Mouse (Mus musculus): ENCODE data around the gene Gm20715. TPM values are rescaled to one million over a fixed set of nuclear protein-coding genes. Genes with fewer than 3 reads are reported as not detected.

Gm20715 gene
- polyA plus RNA-seq (2012; rRNA removed) = 0.03 and 0.06 TPM in 2 replicates
- not detected in 2 replicates for polyA plus RNA-seq (2014; fragmentation: Nextera tagmentation; extraction: Ambion mirVana)

DNA sequence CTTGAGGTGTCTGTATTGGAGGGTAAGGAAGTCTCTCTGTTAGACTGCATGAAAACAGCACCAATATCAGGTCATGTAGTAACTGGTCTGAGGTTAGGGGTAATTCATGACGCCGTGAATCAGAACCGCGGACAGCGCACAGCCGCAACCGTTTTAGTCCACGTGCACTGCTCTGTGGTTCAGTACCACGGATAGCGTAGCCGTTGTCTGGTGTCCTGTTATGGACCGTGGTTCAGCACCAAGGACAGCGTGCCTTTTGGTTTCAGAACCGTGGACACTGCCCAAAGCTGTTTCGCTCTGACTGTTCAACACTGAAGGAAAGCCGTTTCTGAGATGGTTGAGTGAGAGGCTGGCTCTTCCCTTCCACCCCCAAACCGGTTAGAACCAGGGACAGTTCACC, at the start of gene Gm20715:
TSS of gene Gm20715 (plus strand) at position 235 of the 400 bp plus-strand sequence.
- no peaks in the 10 kb centered on the region for H3K36me3 ChIP-seq (ENCODE audit: control insufficient read depth, insufficient read depth, low read length)
- peak; percentile 96 for ATAC-seq (ENCODE audit: low FRiP score, low read depth)
- H3K9me3 ChIP-seq (ENCODE audit: control insufficient read depth, low read length) = no peaks in the 10 kb centered on the region
- H3K27ac ChIP-seq (replicated peaks; ENCODE audit: low read depth, low read length) = no peak within 1 kb of the TSS
- peak; percentile 99 for DNase-seq (ENCODE audit: low spot score)
- under 1% methylated on average over 17 of the region's 17 CpGs for WGBS
- TF ChIP-seq POLR2A (IDR thresholded peaks at IDR 0.05; ENCODE audit: borderline replicate concordance, extremely low read depth, insufficient read depth, insufficient read length) = no peak
- H3K9ac ChIP-seq (ENCODE audit: low read depth, low read length, severe bottlenecking) = no peak within 1 kb of the TSS
- no peaks in the 10 kb centered on the region for H3K4me1 ChIP-seq (ENCODE audit: control insufficient read depth, insufficient read depth, low read length)
- no peak within 1 kb of the TSS for H3K4me3 ChIP-seq (replicated peaks; ENCODE audit: low read length)
- no peak within 1 kb of the TSS for H3K4me2 ChIP-seq (replicated peaks; ENCODE audit: low read depth, low read length, severe bottlenecking)
- no peaks in the 10 kb centered on the region for H3K27me3 ChIP-seq (ENCODE audit: control insufficient read depth, insufficient read depth, low read length)

- ATAC-seq (ENCODE audit: low FRiP score, low read depth) (no peak), DNase-seq (ENCODE audit: low spot score) (no peak)
- 12% methylated on average over 7 of the region's 9 CpGs for WGBS
- Histone ChIP-seq H3K9ac (ENCODE audit: low read depth, low read length, severe bottlenecking) (no peak overlapping the region; the same call in 1 of the 2 replicates), H3K4me1 (ENCODE audit: control insufficient read depth, insufficient read depth, low read length) (peaks cover 12% of the 10 kb centered on the region), H3K36me3 (ENCODE audit: control insufficient read depth, insufficient read depth, low read length) (no peaks in the 10 kb centered on the region), H3K9me3 (ENCODE audit: control insufficient read depth, low read length) (no peaks in the 10 kb centered on the region), H3K4me3 (replicated peaks; ENCODE audit: low read length) (no peak overlapping the region), H3K27me3 (ENCODE audit: control insufficient read depth, insufficient read depth, low read length) (no peaks in the 10 kb centered on the region), H3K4me2 (replicated peaks; ENCODE audit: low read depth, low read length, severe bottlenecking) (no peak overlapping the region), H3K27ac (replicated peaks; ENCODE audit: low read depth, low read length) (no peak overlapping the region)
- no peak for TF ChIP-seq POLR2A (IDR thresholded peaks at IDR 0.05; ENCODE audit: borderline replicate concordance, extremely low read depth, insufficient read depth, insufficient read length)
Observed at GRCm38 (mm10) chr7:6360477-6361060, 49.5 kb upstream of the Gm20715 start.

DNA sequence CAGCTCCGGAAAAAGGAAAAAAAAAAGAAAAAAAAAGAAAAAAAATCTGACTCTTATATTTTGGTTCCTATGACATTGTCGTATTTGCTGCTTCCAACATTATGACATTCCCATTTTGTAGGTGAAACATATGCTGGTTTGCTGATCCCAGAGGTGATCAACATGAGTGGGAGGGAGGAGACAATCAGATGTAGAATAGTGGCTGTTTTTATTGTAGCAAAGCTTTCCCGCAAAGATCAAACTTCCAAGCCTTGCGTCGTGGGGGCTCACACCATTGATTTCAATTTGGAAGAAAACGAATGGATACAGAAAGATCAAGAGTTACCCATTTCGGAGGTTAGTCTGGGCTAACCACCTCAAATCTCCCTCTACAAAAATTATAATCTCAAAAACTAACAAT, 48.3 kb upstream of the Gm20715 start:
- DNase-seq (ENCODE audit: low spot score) = no peak
- Histone ChIP-seq H3K36me3 (ENCODE audit: control insufficient read depth, insufficient read depth, low read length) (no peaks in the 10 kb centered on the region), H3K4me1 (ENCODE audit: control insufficient read depth, insufficient read depth, low read length) (peaks cover 12% of the 10 kb centered on the region), H3K4me2 (replicated peaks; ENCODE audit: low read depth, low read length, severe bottlenecking) (peak overlapping the region; percentile 73), H3K27ac (replicated peaks; ENCODE audit: low read depth, low read length) (peak overlapping the region; percentile 78), H3K4me3 (replicated peaks; ENCODE audit: low read length) (peak overlapping the region; percentile 48), H3K27me3 (ENCODE audit: control insufficient read depth, insufficient read depth, low read length) (no peaks in the 10 kb centered on the region), H3K9ac (ENCODE audit: low read depth, low read length, severe bottlenecking) (peak overlapping the region; percentile 49), H3K9me3 (ENCODE audit: control insufficient read depth, low read length) (no peaks in the 10 kb centered on the region)
- 25% methylated on average over 7 of the region's 7 CpGs for WGBS
- TF ChIP-seq POLR2A (IDR thresholded peaks at IDR 0.05; ENCODE audit: borderline replicate concordance, extremely low read depth, insufficient read depth, insufficient read length) = no peak
- no peak for ATAC-seq (ENCODE audit: low FRiP score, low read depth)

- H3K4me3 ChIP-seq (replicated peaks; ENCODE audit: low read length) = peak overlapping the region; percentile 48
- DNase-seq (ENCODE audit: low spot score) = peak; percentile 98
- H3K4me1 ChIP-seq (ENCODE audit: control insufficient read depth, insufficient read depth, low read length) = peaks cover 12% of the 10 kb centered on the region
- under 1% methylated on average over 38 of the region's 38 CpGs for WGBS
- H3K36me3 ChIP-seq (ENCODE audit: control insufficient read depth, insufficient read depth, low read length) = no peaks in the 10 kb centered on the region
- H3K9ac ChIP-seq (ENCODE audit: low read depth, low read length, severe bottlenecking) = peak overlapping the region; percentile 49
- peak overlapping the region; percentile 78 for H3K27ac ChIP-seq (replicated peaks; ENCODE audit: low read depth, low read length)
- ATAC-seq (ENCODE audit: low FRiP score, low read depth) = peak; percentile 94
- H3K4me2 ChIP-seq (replicated peaks; ENCODE audit: low read depth, low read length, severe bottlenecking) = peak overlapping the region; percentile 73
- no peaks in the 10 kb centered on the region for H3K9me3 ChIP-seq (ENCODE audit: control insufficient read depth, low read length)
- no peak for TF ChIP-seq POLR2A (IDR thresholded peaks at IDR 0.05; ENCODE audit: borderline replicate concordance, extremely low read depth, insufficient read depth, insufficient read length)
- H3K27me3 ChIP-seq (ENCODE audit: control insufficient read depth, insufficient read depth, low read length) = no peaks in the 10 kb centered on the region
Observed at GRCm38 (mm10) chr7:6362268-6363046, 47.6 kb upstream of the Gm20715 start.

GRCm38 (mm10) chr7:6363047-6363488, 47.0 kb upstream of the Gm20715 start, which contains the start of gene Zfp78:
Zfp78 (plus strand) TSS chr7:6363280.
- H3K9me3 ChIP-seq (ENCODE audit: control insufficient read depth, low read length) = no peaks in the 10 kb centered on the region
- H3K4me1 ChIP-seq (ENCODE audit: control insufficient read depth, insufficient read depth, low read length) = peaks cover 12% of the 10 kb centered on the region
- H3K9ac ChIP-seq (ENCODE audit: low read depth, low read length, severe bottlenecking) = peak within 1 kb of the TSS; percentile 53
- TF ChIP-seq POLR2A (IDR thresholded peaks at IDR 0.05; ENCODE audit: borderline replicate concordance, extremely low read depth, insufficient read depth, insufficient read length) = 0 out of 2 replicates have a peak, but pooled peaks have one; percentile 37
- H3K36me3 ChIP-seq (ENCODE audit: control insufficient read depth, insufficient read depth, low read length) = no peaks in the 10 kb centered on the region
- peak within 1 kb of the TSS; percentile 48 for H3K4me3 ChIP-seq (replicated peaks; ENCODE audit: low read length)
- under 1% methylated on average over 23 of the region's 23 CpGs for WGBS
- H3K27me3 ChIP-seq (ENCODE audit: control insufficient read depth, insufficient read depth, low read length) = no peaks in the 10 kb centered on the region
- DNase-seq (ENCODE audit: low spot score) (peak; percentile 97), ATAC-seq (ENCODE audit: low FRiP score, low read depth) (peak; percentile 83)
- H3K4me2 ChIP-seq (replicated peaks; ENCODE audit: low read depth, low read length, severe bottlenecking) = peak within 1 kb of the TSS; percentile 73
- H3K27ac ChIP-seq (replicated peaks; ENCODE audit: low read depth, low read length) = peak within 1 kb of the TSS; percentile 78
